ENCODE assay signal across 35 mouse cellular contexts in genomic region chr10:117283196-117283595, GRCm38 (mm10). TPM values are rescaled to one million over a fixed set of nuclear protein-coding genes. Genes with fewer than 3 reads are reported as not detected.
"Had no signal": no experiment of that assay in that cellular context is flagged by ENCODE, and none has a peak within 500 bp of the region (broad histone marks: within the 10 kb centered on the region; RNA-seq: fewer than 3 reads in every experiment).

No protein-coding gene starts in this region.

RNA-seq across cellular contexts. Expression of gene Lyz1, which starts 9.5 kb away (rescaled TPM):
- total RNA-seq: hematopoietic stem cell, adult 5-6 weeks had no signal
- polyA plus RNA-seq: hindbrain, embryonic 11.5 days; hindbrain, embryonic 13.5 days; hindbrain, embryonic 15.5 days; hindbrain, postnatal 0 days; kidney, embryonic 15.5 days; limb, embryonic 12.5 days; liver, embryonic 11.5 days; liver, embryonic 13.5 days had no signal

RNA-seq across cellular contexts. Expression of gene 9530003J23Rik, which starts 44.7 kb away (rescaled TPM):
- total RNA-seq: gastrocnemius, adult 18-20 months; gastrocnemius, adult 8-10 months; gastrocnemius, postnatal 14 days; gastrocnemius, postnatal 36 days; heart, adult 2 months; heart, postnatal 14 days; heart, postnatal 36 days; hematopoietic stem cell, adult 5-6 weeks; hindbrain, postnatal 0 days; layer of hippocampus, adult 18-20 months; layer of hippocampus, adult 8-10 months; layer of hippocampus, postnatal 14 days; layer of hippocampus, postnatal 36 days; left cerebral cortex, adult 18-20 months; left cerebral cortex, adult 8-10 months; left cerebral cortex, postnatal 10 days; left cerebral cortex, postnatal 25 days; left cerebral cortex, postnatal 4 days had no signal
- polyA plus RNA-seq: heart, adult 2 months; heart, embryonic 11.5 days; heart, embryonic 13.5 days; heart, embryonic 15.5 days; heart, postnatal 0 days; hindbrain, embryonic 11.5 days; hindbrain, embryonic 15.5 days; hindbrain, postnatal 0 days; intestine, embryonic 14.5 days; intestine, embryonic 16.5 days; kidney, adult 2 months; kidney, embryonic 15.5 days; kidney, postnatal 0 days; large intestine, adult 2 months; limb, embryonic 12.5 days; limb, embryonic 14.5 days; liver, embryonic 11.5 days; liver, embryonic 13.5 days had no signal
